Mouse (Mus musculus): ENCODE results near the gene Rhbdf2. TPM values are rescaled to one million over a fixed set of nuclear protein-coding genes. Genes with fewer than 3 reads are reported as not detected.
A peak's percentile ranks its signal among the peaks of the same experiment; 100 is the strongest.

The Rhbdf2 gene
- polyA plus RNA-seq, 1 experiment from 2014 or later, result 9.8 TPM

GRCm38 (mm10) chr11:116598193-116598592 is 28.6 kb downstream of the Rhbdf2 start:
- DNase-seq (no peak), ATAC-seq (ENCODE audit: insufficient read depth) (no peak)
- Histone ChIP-seq H3K27ac (ENCODE audit: low read depth) (no peak overlapping the region), H3K4me1 (ENCODE audit: insufficient read depth) (no peaks in the 10 kb centered on the region), H3K27me3 (ENCODE audit: insufficient read depth, low read length) (no peaks in the 10 kb centered on the region), H3K4me2 (no peak overlapping the region), H3K4me3 (ENCODE audit: low read depth, low read length) (no peak overlapping the region), H3K9ac (no peak overlapping the region), H3K9me3 (ENCODE audit: low read depth, low read length) (no peaks in the 10 kb centered on the region), H3K36me3 (ENCODE audit: insufficient read depth) (peaks cover 23% of the 10 kb centered on the region)
- WGBS, result 89% methylated on average over 8 of the region's 8 CpGs
- TF ChIP-seq CTCF (IDR thresholded peaks at IDR 0.05; ENCODE audit: low read depth), result no peak

GRCm38 (mm10) chr11:116596766-116597165 is 30.1 kb downstream of the Rhbdf2 start:
- Histone ChIP-seq H3K9me3 (ENCODE audit: low read depth, low read length) (no peaks in the 10 kb centered on the region), H3K27me3 (ENCODE audit: insufficient read depth, low read length) (no peaks in the 10 kb centered on the region), H3K9ac (no peak overlapping the region), H3K4me1 (ENCODE audit: insufficient read depth) (no peaks in the 10 kb centered on the region), H3K36me3 (ENCODE audit: insufficient read depth) (peaks cover 19% of the 10 kb centered on the region), H3K4me3 (ENCODE audit: low read depth, low read length) (no peak overlapping the region), H3K4me2 (no peak overlapping the region), H3K27ac (ENCODE audit: low read depth) (no peak overlapping the region)
- WGBS, result 85% methylated on average over 19 of the region's 19 CpGs
- ATAC-seq (ENCODE audit: insufficient read depth) (no peak), DNase-seq (no peak)
- TF ChIP-seq CTCF (IDR thresholded peaks at IDR 0.05; ENCODE audit: low read depth), result no peak

- no peak for DNase-seq
- H3K27ac ChIP-seq (ENCODE audit: low read depth), result no peak overlapping the region
- ATAC-seq (ENCODE audit: insufficient read depth), result no peak
- no peaks in the 10 kb centered on the region for H3K36me3 ChIP-seq (ENCODE audit: insufficient read depth)
- H3K4me1 ChIP-seq (ENCODE audit: insufficient read depth), result no peaks in the 10 kb centered on the region
- no peaks in the 10 kb centered on the region for H3K9me3 ChIP-seq (ENCODE audit: low read depth, low read length)
- H3K27me3 ChIP-seq (ENCODE audit: insufficient read depth, low read length), result no peaks in the 10 kb centered on the region
- no peak overlapping the region for H3K4me3 ChIP-seq (ENCODE audit: low read depth, low read length)
- no peak for TF ChIP-seq CTCF (IDR thresholded peaks at IDR 0.05; ENCODE audit: low read depth)
- no peak overlapping the region for H3K4me2 ChIP-seq
- WGBS, result 82% methylated on average over 4 of the region's 4 CpGs
- no peak overlapping the region for H3K9ac ChIP-seq
These were observed 33.5 kb downstream of the Rhbdf2 start for GRCm38 (mm10) chr11:116593345-116593744.

GRCm38 (mm10) chr11:116592428-116592827 is 34.4 kb downstream of the Rhbdf2 start:
- Histone ChIP-seq H3K4me3 (ENCODE audit: low read depth, low read length) (no peak overlapping the region), H3K27ac (ENCODE audit: low read depth) (no peak overlapping the region), H3K9ac (no peak overlapping the region), H3K36me3 (ENCODE audit: insufficient read depth) (no peaks in the 10 kb centered on the region), H3K9me3 (ENCODE audit: low read depth, low read length) (no peaks in the 10 kb centered on the region), H3K27me3 (ENCODE audit: insufficient read depth, low read length) (peaks cover 2% of the 10 kb centered on the region; the same call in 1 of the 2 replicates), H3K4me1 (ENCODE audit: insufficient read depth) (no peaks in the 10 kb centered on the region), H3K4me2 (no peak overlapping the region)
- DNase-seq (peak; percentile 97), ATAC-seq (ENCODE audit: insufficient read depth) (peak; percentile 83)
- peak; percentile 99 for TF ChIP-seq CTCF (IDR thresholded peaks at IDR 0.05; ENCODE audit: low read depth)

- no peak for TF ChIP-seq CTCF (IDR thresholded peaks at IDR 0.05; ENCODE audit: low read depth)
- no peak overlapping the region for H3K4me3 ChIP-seq (ENCODE audit: low read depth, low read length)
- no peaks in the 10 kb centered on the region for H3K36me3 ChIP-seq (ENCODE audit: insufficient read depth)
- 74% methylated on average over 4 of the region's 4 CpGs for WGBS
- no peaks in the 10 kb centered on the region for H3K4me1 ChIP-seq (ENCODE audit: insufficient read depth)
- no peak overlapping the region for H3K9ac ChIP-seq
- DNase-seq (no peak), ATAC-seq (ENCODE audit: insufficient read depth) (no peak)
- no peak overlapping the region for H3K4me2 ChIP-seq
- no peak overlapping the region for H3K27ac ChIP-seq (ENCODE audit: low read depth)
- H3K27me3 ChIP-seq (ENCODE audit: insufficient read depth, low read length), result peaks cover 8% of the 10 kb centered on the region; the same call in 1 of the 2 replicates
- H3K9me3 ChIP-seq (ENCODE audit: low read depth, low read length), result no peaks in the 10 kb centered on the region
These were observed 35.2 kb downstream of the Rhbdf2 start for GRCm38 (mm10) chr11:116591621-116592020.

GRCm38 (mm10) chr11:116589574-116589973 is 37.2 kb downstream of the Rhbdf2 start:
- Histone ChIP-seq H3K4me3 (ENCODE audit: low read depth, low read length) (no peak overlapping the region), H3K27me3 (ENCODE audit: insufficient read depth, low read length) (peaks cover 8% of the 10 kb centered on the region; the same call in 1 of the 2 replicates), H3K27ac (ENCODE audit: low read depth) (no peak overlapping the region), H3K36me3 (ENCODE audit: insufficient read depth) (no peaks in the 10 kb centered on the region), H3K4me2 (no peak overlapping the region), H3K4me1 (ENCODE audit: insufficient read depth) (no peaks in the 10 kb centered on the region), H3K9ac (no peak overlapping the region), H3K9me3 (ENCODE audit: low read depth, low read length) (no peaks in the 10 kb centered on the region)
- no peak for DNase-seq
- WGBS, result 52% methylated on average over 8 of the region's 8 CpGs
- ATAC-seq (ENCODE audit: insufficient read depth), result no peak
- no peak for TF ChIP-seq CTCF (IDR thresholded peaks at IDR 0.05; ENCODE audit: low read depth)

GRCm38 (mm10) chr11:116589020-116589531 is 37.7 kb downstream of the Rhbdf2 start:
- no peak overlapping the region for H3K9ac ChIP-seq
- H3K27me3 ChIP-seq (ENCODE audit: insufficient read depth, low read length), result peaks cover 8% of the 10 kb centered on the region; the same call in 1 of the 2 replicates
- no peak overlapping the region for H3K27ac ChIP-seq (ENCODE audit: low read depth)
- H3K4me3 ChIP-seq (ENCODE audit: low read depth, low read length), result no peak overlapping the region
- ATAC-seq (ENCODE audit: insufficient read depth), result no peak
- H3K4me1 ChIP-seq (ENCODE audit: insufficient read depth), result no peaks in the 10 kb centered on the region
- H3K9me3 ChIP-seq (ENCODE audit: low read depth, low read length), result no peaks in the 10 kb centered on the region
- H3K4me2 ChIP-seq, result no peak overlapping the region
- WGBS, result 21% methylated on average over 14 of the region's 14 CpGs
- no peak for TF ChIP-seq CTCF (IDR thresholded peaks at IDR 0.05; ENCODE audit: low read depth)
- no peaks in the 10 kb centered on the region for H3K36me3 ChIP-seq (ENCODE audit: insufficient read depth)
- DNase-seq, result no peak

Data from lung, embryonic 14.5 days (tissue).